Mouse (Mus musculus) ES-E14 (cell line): Measurements from ENCODE around the gene Slc26a1. TPM values are rescaled to one million over a fixed set of nuclear protein-coding genes. Genes with fewer than 3 reads are reported as not detected.

Experiments
- DNase-seq: peaks from one replicate; pipeline ENCODE4 v3.0.0-alpha.2; 2013; ENCODE audit warnings: low read depth, low spot score
- H3K27ac ChIP-seq: 2 replicates; pipeline ENCODE4 v1.5.1; 2012; ENCODE audit warnings: low read depth, mild to moderate bottlenecking, low read length, moderate library complexity, mixed read lengths; ENCODE audit not compliant: poor library complexity, insufficient read depth, severe bottlenecking
- H3K36me3 ChIP-seq: 2 replicates; pipeline ENCODE4 v1.6.1; 2012; ENCODE audit warnings: mild to moderate bottlenecking, low read length, moderate library complexity, mixed read lengths; ENCODE audit not compliant: control insufficient read depth, poor library complexity, insufficient read depth, severe bottlenecking
- H3K4me1 ChIP-seq, 2 experiments: fragments of 150-350 bp in 1 of 2; sonication (generic) in 1 of 2; 2 replicates each; pipeline ENCODE4 v1.6.1; 2012; ENCODE audit warnings: low read length in 2 of 2, mild to moderate bottlenecking in 1 of 2, mixed read lengths in 1 of 2; ENCODE audit not compliant: control insufficient read depth in 2 of 2, insufficient read depth in 2 of 2, poor library complexity in 1 of 2
- H3K4me3 ChIP-seq, 2 experiments: fragments of 150-350 bp in 1 of 2; sonication (generic) in 1 of 2; 2 replicates each; pipeline ENCODE4 v1.5.1; 2012; ENCODE audit warnings: low read length in 2 of 2, low read depth in 1 of 2, mild to moderate bottlenecking in 1 of 2, mixed read lengths in 1 of 2; ENCODE audit not compliant: insufficient read depth in 1 of 2, poor library complexity in 1 of 2, severe bottlenecking in 1 of 2
- H3K9ac ChIP-seq: 2 replicates; pipeline ENCODE4 v1.6.1; 2012; ENCODE audit warnings: low read depth, mild to moderate bottlenecking, low read length, mixed read lengths; ENCODE audit not compliant: poor library complexity, insufficient read depth, severe bottlenecking
- H3K9me3 ChIP-seq: fragments of 150-350 bp; sonication (generic); 2 replicates; pipeline ENCODE4 v1.6.1; 2012; ENCODE audit warnings: low read depth, mild to moderate bottlenecking, low read length; ENCODE audit not compliant: control insufficient read depth, insufficient read depth
- CHD2 ChIP-seq: IDR thresholded peaks from 2 replicates; pipeline ENCODE4 v1.6.1; 2014; ENCODE audit warnings: mild to moderate bottlenecking, low read depth, low read length, inconsistent platforms
- HCFC1 ChIP-seq: IDR thresholded peaks from 2 replicates; pipeline ENCODE4 v1.6.1; 2012; ENCODE audit warnings: low read length, inconsistent platforms, borderline replicate concordance; ENCODE audit not compliant: insufficient read depth
- MAFK ChIP-seq: IDR thresholded peaks from 2 replicates; pipeline ENCODE4 v1.6.1; 2014; ENCODE audit warnings: mild to moderate bottlenecking, low read depth, low read length, inconsistent platforms; ENCODE audit not compliant: insufficient read depth
- ZC3H11A ChIP-seq: IDR thresholded peaks from 2 replicates; pipeline ENCODE4 v1.6.1; 2012; ENCODE audit warnings: low read depth, mild to moderate bottlenecking, inconsistent platforms, low read length, borderline replicate concordance
- ZNF384 ChIP-seq: IDR thresholded peaks from 2 replicates; pipeline ENCODE4 v1.6.1; 2012; ENCODE audit warnings: low read depth, low read length, inconsistent platforms
- in situ Hi-C, 2 experiments: fragments of 600-800 bp; cut with MboI; formaldehyde crosslinking; loops; one replicate each; pipeline ENCODE4 v1.15.1; 2025; ENCODE audit warnings: low sequenced_read_pairs in 2 of 2, inconsistent platforms in 1 of 2; ENCODE audit not compliant: unreplicated experiment in 2 of 2
- total RNA-seq: library from RNA; depleted of rRNA; stranded (reverse); fragments of 300-350 nt; gene quantifications from 2 replicates; pipeline ENCODE4 v1.2.3, GENCODE M21; 2012; rRNA removed

Slc26a1 gene
- total RNA-seq, 1 experiment, result 0.27 TPM

- H3K36me3 ChIP-seq, result peaks cover 2% of the 10 kb centered on the region; the same call in 1 of the 2 replicates
- no peaks in the 10 kb centered on the region for H3K9me3 ChIP-seq
- DNase-seq, result no peak
- in situ Hi-C loops, result no loop called here
- H3K4me3 ChIP-seq, result no peak overlapping the region
- no peak overlapping the region for H3K9ac ChIP-seq
- no peak overlapping the region for H3K27ac ChIP-seq
- no peak for TF ChIP-seq ZNF384
- TF ChIP-seq ZC3H11A, result no peak
- TF ChIP-seq MAFK, result no peak
- no peak for TF ChIP-seq HCFC1
- no peak for TF ChIP-seq CHD2
- H3K4me1 ChIP-seq, result no peaks in the 10 kb centered on the region
Observed at GRCm38 (mm10) chr5:108626050-108626660, 49.2 kb downstream of the Slc26a1 start.

GRCm38 (mm10) chr5:108621870-108622269, 53.5 kb downstream of the Slc26a1 start:
- in situ Hi-C loops, result no loop called here
- Histone ChIP-seq H3K9me3 (no peaks in the 10 kb centered on the region), H3K9ac (no peak overlapping the region), H3K27ac (no peak overlapping the region), H3K4me1 (no peaks in the 10 kb centered on the region), H3K36me3 (peaks cover 3% of the 10 kb centered on the region), H3K4me3 (no peak overlapping the region)
- TF ChIP-seq HCFC1 (no peak), ZNF384 (no peak), CHD2 (no peak), ZC3H11A (no peak), MAFK (no peak)
- DNase-seq, result no peak

Other genes starting within 250 kb of the Slc26a1 start
- gene Atp5k, start 241.1 kb downstream of the Slc26a1 start, total RNA-seq, result 510 and 685 TPM in 2 replicates
- gene Mfsd7a, start 226.7 kb downstream of the Slc26a1 start, total RNA-seq, result 0.36 and 0.79 TPM in 2 replicates
- 29.1 and 29.6 TPM in 2 replicates for gene Pcgf3, start 214.3 kb downstream of the Slc26a1 start, total RNA-seq
- gene Cplx1, start 125.5 kb downstream of the Slc26a1 start, total RNA-seq, result 0.58 and 0.85 TPM in 2 replicates
- 44.8 and 49.1 TPM in 2 replicates for gene Gak, start 45.8 kb downstream of the Slc26a1 start, total RNA-seq
- gene Tmem175, start 45.8 kb downstream of the Slc26a1 start, total RNA-seq, result 14.1 and 14.5 TPM in 2 replicates
- 3.7 and 5.2 TPM in 2 replicates for gene Idua, start 15.2 kb downstream of the Slc26a1 start, total RNA-seq
- 25.5 and 47.5 TPM in 2 replicates for gene Dgkq, start 5.9 kb downstream of the Slc26a1 start, total RNA-seq
- 15.5 and 18.9 TPM in 2 replicates for gene Fgfrl1, start 16.8 kb upstream of the Slc26a1 start, total RNA-seq
- gene Rnf212, start 99.4 kb upstream of the Slc26a1 start, total RNA-seq, result 0.31 TPM in 1 of 2 replicates, not detected in the other
- gene Tmed11, start 119.8 kb upstream of the Slc26a1 start, total RNA-seq, result not detected in 2 replicates
- gene Vmn2r8, start 133.3 kb upstream of the Slc26a1 start, total RNA-seq, result not detected in 2 replicates
- gene Vmn2r9, start 177.0 kb upstream of the Slc26a1 start, total RNA-seq, result not detected in 2 replicates